Mouse (Mus musculus): ENCODE data around the gene Hoxa1.

- no peak for TF ChIP-seq CTCF (conservative IDR thresholded peaks at IDR 0.05; ENCODE audit: low read length)
- no peak for TF ChIP-seq NANOG (IDR thresholded peaks at IDR 0.05; ENCODE audit: borderline replicate concordance, low read length)
Observed at GRCm38 (mm10) chr6:52167176-52167575, 9.1 kb upstream of the Hoxa1 start.
